Mouse (Mus musculus) CD4-positive, CD25-positive, alpha-beta regulatory T cell (primary cell): ENCODE results near the gene Cxadr. TPM values are rescaled to one million over a fixed set of nuclear protein-coding genes. Genes with fewer than 3 reads are reported as not detected.

Experiments
- polyA plus RNA-seq: library from polyadenylated mRNA; unstranded; fragments of 100-300 nt; shearing (Covaris generic); gene quantifications from one replicate; pipeline ENCODE4 v1.2.1, GENCODE M21; 2017

Cxadr gene
- 0.77 TPM for polyA plus RNA-seq

GRCm38 (mm10) chr16:78301183-78301830 is at the start of gene Cxadr:
Cxadr (plus strand) TSS chr16:78301489.

DNA sequence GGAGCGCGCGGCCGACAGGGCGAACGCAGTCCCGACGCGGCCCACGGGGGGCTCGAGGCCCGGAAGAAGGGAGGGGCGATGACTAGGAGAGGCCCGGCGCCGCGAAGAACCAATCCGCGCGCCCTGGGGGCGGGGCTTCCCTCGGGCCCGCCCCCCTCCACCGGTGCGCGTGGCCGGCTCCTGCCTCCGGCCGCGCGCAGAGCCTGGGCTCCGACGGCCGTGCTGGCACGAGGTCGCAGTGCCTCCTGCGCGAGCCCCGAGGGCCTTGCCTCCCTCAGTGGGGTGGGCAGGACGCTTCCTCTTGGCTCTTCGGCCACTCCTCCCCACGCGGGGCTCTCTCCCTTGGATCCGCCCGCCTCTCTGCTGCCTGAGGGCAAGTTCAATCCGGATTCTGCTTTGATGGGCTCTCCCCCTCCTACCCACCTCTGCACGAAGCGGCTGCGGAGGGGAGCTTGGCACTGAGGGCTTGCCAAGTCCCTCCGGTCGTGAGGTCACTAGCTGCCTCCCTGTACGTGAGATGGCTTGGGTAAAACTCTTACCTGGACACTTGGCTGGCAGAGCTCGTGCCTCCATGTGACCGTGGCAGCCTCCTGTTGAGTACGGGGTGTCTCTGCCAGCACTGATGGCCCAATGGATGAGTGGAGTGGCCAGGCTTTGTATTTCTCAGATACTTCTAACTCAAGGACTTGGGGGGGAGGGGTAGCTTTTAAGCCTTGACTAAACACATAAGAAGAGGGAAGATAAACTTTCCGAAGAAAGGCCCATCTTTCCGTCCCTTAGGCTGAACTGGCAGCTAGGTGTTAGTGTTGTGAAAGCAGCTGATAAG is 75.7 kb downstream of the Cxadr start, which contains the start of gene Btg3:
Gene Btg3, minus strand, starts transcription at position 448 of the 826 bp plus-strand sequence.

Other genes with a start within 250 kb of the Cxadr start
- 49.4 TPM for gene Btg3, start 75.7 kb downstream of the Cxadr start, polyA plus RNA-seq